Mouse (Mus musculus) WW6 (cell line): ENCODE measurements around the gene Gm11733.

Experiments
- DNase-seq: peaks from one replicate; pipeline ENCODE4 v3.0.0-alpha.2; 2013; ENCODE audit warnings: low read depth, low spot score

Gm11733 gene

GRCm38 (mm10) chr11:117478271-117479006, 5.7 kb upstream of the Gm11733 start:
- no peak for DNase-seq

GRCm38 (mm10) chr11:117479007-117479719, 5.0 kb upstream of the Gm11733 start:
- DNase-seq, result peak; percentile 56

GRCm38 (mm10) chr11:117479746-117480145, 4.4 kb upstream of the Gm11733 start:
- no peak for DNase-seq

- DNase-seq, result no peak
Measured at GRCm38 (mm10) chr11:117482300-117482676, 1.9 kb upstream of the Gm11733 start.

GRCm38 (mm10) chr11:117482677-117483511, 1.3 kb upstream of the Gm11733 start:
- peak; percentile 63 for DNase-seq

- no peak for DNase-seq
Measured at GRCm38 (mm10) chr11:117491408-117492208, 7.4 kb downstream of the Gm11733 start.

GRCm38 (mm10) chr11:117492209-117492505, 8.0 kb downstream of the Gm11733 start:
- DNase-seq, result no peak

GRCm38 (mm10) chr11:117496812-117497211, 12.6 kb downstream of the Gm11733 start:
- DNase-seq, result no peak

GRCm38 (mm10) chr11:117497256-117498136, 13.3 kb downstream of the Gm11733 start:
- DNase-seq, result no peak

- DNase-seq, result no peak
Measured at GRCm38 (mm10) chr11:117498137-117498511, 14.0 kb downstream of the Gm11733 start.

- no peak for DNase-seq
Measured at GRCm38 (mm10) chr11:117508972-117509371, 24.8 kb downstream of the Gm11733 start.

GRCm38 (mm10) chr11:117515718-117516421, 31.7 kb downstream of the Gm11733 start:
- DNase-seq, result no peak

- no peak for DNase-seq
Measured at GRCm38 (mm10) chr11:117516422-117516796, 32.2 kb downstream of the Gm11733 start.

GRCm38 (mm10) chr11:117521906-117522780, 38.0 kb downstream of the Gm11733 start:
- no peak for DNase-seq

GRCm38 (mm10) chr11:117522879-117523519, 38.8 kb downstream of the Gm11733 start:
- no peak for DNase-seq

GRCm38 (mm10) chr11:117525606-117526349, 41.6 kb downstream of the Gm11733 start:
- DNase-seq, result peak; percentile 39

GRCm38 (mm10) chr11:117532374-117532773, 48.2 kb downstream of the Gm11733 start:
- no peak for DNase-seq

GRCm38 (mm10) chr11:117534912-117535311, 50.7 kb downstream of the Gm11733 start:
- no peak for DNase-seq
